Mouse (Mus musculus): ENCODE results near the gene Mthfd2l. TPM values are rescaled to one million over a fixed set of nuclear protein-coding genes. Genes with fewer than 3 reads are reported as not detected.

Gene Mthfd2l
- polyA plus RNA-seq, 1 experiment from 2014 or later = 30.6 TPM

DNA sequence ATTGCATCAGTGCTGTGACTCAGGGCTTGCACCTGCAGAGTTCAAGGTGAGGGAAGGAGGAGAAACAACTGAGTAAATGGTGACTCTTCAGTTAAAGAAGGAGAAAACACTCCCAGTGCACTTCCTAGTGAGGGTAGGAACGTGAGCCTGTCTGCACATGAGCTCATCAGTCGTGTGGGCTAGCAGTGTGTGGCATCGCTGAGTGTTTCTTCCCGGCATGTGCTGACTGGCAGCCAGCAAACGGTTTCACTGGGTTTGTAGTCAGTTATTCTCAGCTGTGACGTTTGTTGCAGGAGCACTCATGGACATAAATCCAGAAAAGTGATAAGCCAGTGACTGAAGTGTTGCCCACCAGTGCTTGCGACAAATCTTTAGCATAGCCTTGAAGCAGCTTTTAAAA, 49.4 kb downstream of the Mthfd2l start:
- ATAC-seq (no peak), DNase-seq (ENCODE audit: low read depth, low spot score) (no peak)
- POLR2A ChIA-PET = no interaction called here
- CTCF ChIA-PET = interaction anchor here (1.4 to 2.1 kb wide), 4 partner anchors 8 to 58 kb away, joined by 3 to 9 read pairs (median 6); no protein-coding TSS in a partner anchor
- no peaks in the 10 kb centered on the region for H3K27me3 ChIP-seq
- no peak for TF ChIP-seq CTCF (IDR thresholded peaks at IDR 0.05)
- in situ Hi-C loops (cut with MboI; ENCODE audit: low pct_unique_long_range_greater_than_20kb) = no loop called here

DNA sequence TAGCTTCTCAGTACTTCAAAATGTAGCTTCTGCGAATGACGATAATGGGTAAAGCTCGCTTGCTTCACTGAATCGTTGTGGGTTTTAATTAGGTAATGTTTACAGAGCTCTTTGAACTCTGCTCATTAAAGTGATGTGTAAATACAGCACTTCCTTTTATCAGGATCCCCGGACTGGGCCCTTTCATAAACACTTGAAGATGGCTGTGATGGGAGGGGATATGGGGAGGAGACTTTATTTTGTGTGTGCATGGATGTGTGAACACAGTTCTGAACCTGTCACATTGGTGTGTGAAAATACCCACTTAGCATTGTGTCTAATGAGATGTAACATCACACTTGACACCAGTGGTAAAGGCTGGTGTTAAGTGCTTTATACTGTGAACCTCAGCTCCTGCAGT, 56.7 kb downstream of the Mthfd2l start:
- H3K27me3 ChIP-seq = no peaks in the 10 kb centered on the region
- in situ Hi-C loops (cut with MboI; ENCODE audit: low pct_unique_long_range_greater_than_20kb) = no loop called here
- ATAC-seq = no peak
- no peak for TF ChIP-seq CTCF (IDR thresholded peaks at IDR 0.05)
- DNase-seq (ENCODE audit: low read depth, low spot score) = no peak
- ChIA-PET POLR2A (no interaction called here), CTCF (interaction anchor here (0.9 to 1.7 kb wide), 8 partner anchors 10 to 320 kb away, joined by 3 to 6 read pairs (median 4); no protein-coding TSS in a partner anchor)

DNA sequence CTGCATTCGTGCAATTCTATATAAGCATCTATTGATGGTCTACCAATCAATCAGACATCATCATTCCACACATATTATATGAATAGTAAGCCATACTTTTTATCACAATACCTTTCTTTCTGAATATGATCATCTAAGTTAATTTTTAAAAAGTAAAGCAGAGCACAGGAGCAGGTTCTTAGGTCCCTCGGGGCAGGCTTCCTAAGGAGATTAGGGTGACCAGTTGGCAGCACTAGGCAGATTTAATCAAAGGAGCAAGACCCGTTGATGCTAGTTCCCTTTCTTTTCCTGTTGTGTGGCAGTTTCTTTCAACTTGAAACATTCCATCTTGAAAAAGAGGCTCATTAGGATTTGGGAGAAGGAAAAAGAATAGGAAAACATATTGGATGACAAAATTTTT, 57.2 kb downstream of the Mthfd2l start:
- ATAC-seq (no peak), DNase-seq (ENCODE audit: low read depth, low spot score) (no peak)
- no peak for TF ChIP-seq CTCF (IDR thresholded peaks at IDR 0.05)
- ChIA-PET POLR2A (no interaction called here), CTCF (interaction anchor here (1.4 to 1.9 kb wide), 4 partner anchors 8 to 40 kb away, joined by 4 to 8 read pairs (median 5); no protein-coding TSS in a partner anchor)
- H3K27me3 ChIP-seq = no peaks in the 10 kb centered on the region
- in situ Hi-C loops (cut with MboI; ENCODE audit: low pct_unique_long_range_greater_than_20kb) = no loop called here

GRCm38 (mm10) chr5:90988592-90988991, 57.7 kb downstream of the Mthfd2l start:
- POLR2A ChIA-PET = no interaction called here
- CTCF ChIA-PET = interaction anchor here (0.8 to 1.9 kb wide), 3 partner anchors 8 to 21 kb away, joined by 3 to 8 read pairs (median 5); no protein-coding TSS in a partner anchor
- ATAC-seq (no peak), DNase-seq (ENCODE audit: low read depth, low spot score) (no peak)
- H3K27me3 ChIP-seq = no peaks in the 10 kb centered on the region
- in situ Hi-C loops (cut with MboI; ENCODE audit: low pct_unique_long_range_greater_than_20kb) = no loop called here
- TF ChIP-seq CTCF (IDR thresholded peaks at IDR 0.05) = no peak

GRCm38 (mm10) chr5:90999942-91000341, 69.0 kb downstream of the Mthfd2l start:
- ATAC-seq (no peak), DNase-seq (ENCODE audit: low read depth, low spot score) (no peak)
- no peak for TF ChIP-seq CTCF (IDR thresholded peaks at IDR 0.05)
- POLR2A ChIA-PET = no interaction called here
- CTCF ChIA-PET = interaction anchor here (1.0 to 2.4 kb wide), 5 partner anchors 12 to 23 kb away, joined by 3 to 12 read pairs (median 5); no protein-coding TSS in a partner anchor
- in situ Hi-C loops (cut with MboI; ENCODE audit: low pct_unique_long_range_greater_than_20kb) = no loop called here
- no peaks in the 10 kb centered on the region for H3K27me3 ChIP-seq

- in situ Hi-C loops (cut with MboI; ENCODE audit: low pct_unique_long_range_greater_than_20kb) = no loop called here
These were observed 84.3 kb downstream of the Mthfd2l start for GRCm38 (mm10) chr5:91015216-91015615.

GRCm38 (mm10) chr5:91023114-91023513, 92.2 kb downstream of the Mthfd2l start:
- CTCF ChIA-PET = interaction anchor here (1.7 kb wide), 1 partner anchor 8 kb away, joined by 4 read pairs; no protein-coding TSS in a partner anchor
- in situ Hi-C loops (cut with MboI; ENCODE audit: low pct_unique_long_range_greater_than_20kb) = no loop called here
- POLR2A ChIA-PET = no interaction called here

More at GRCm38 (mm10) chr5:91015216-91015615, 84.3 kb downstream of the Mthfd2l start:
- no peak for DNase-seq (ENCODE audit: low read depth, low spot score)
- H3K27me3 ChIP-seq = no peaks in the 10 kb centered on the region
- POLR2A ChIA-PET = no interaction called here
- no peak for TF ChIP-seq CTCF (IDR thresholded peaks at IDR 0.05)
- CTCF ChIA-PET = interaction anchor here (1.4 kb wide), 1 partner anchor 15 kb away, joined by 3 read pairs; no protein-coding TSS in a partner anchor
- no peak for ATAC-seq

DNA sequence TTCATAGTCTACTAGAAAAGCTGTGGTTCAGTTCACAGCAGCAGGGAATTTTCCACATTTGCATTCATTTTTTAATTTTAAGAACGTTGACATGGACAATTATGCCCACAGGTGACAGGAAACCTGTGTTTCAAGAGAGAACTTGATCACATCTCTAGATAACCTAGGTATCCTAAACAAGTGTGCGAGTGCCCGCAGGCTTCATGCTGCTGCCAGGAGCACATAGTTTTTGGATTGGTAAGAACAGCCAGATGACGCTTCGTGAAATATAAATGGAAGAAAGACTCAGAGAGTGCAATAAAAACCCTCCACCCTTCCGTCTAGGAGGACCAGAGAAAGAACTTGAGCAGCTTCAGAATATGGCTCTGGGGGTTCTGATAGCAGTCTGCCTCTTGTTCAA, 96.2 kb downstream of the Mthfd2l start, which contains the start of gene Epgn:
TSS of gene Epgn (plus strand) at position 301 of the 400 bp plus-strand sequence.
- H3K27me3 ChIP-seq = peaks cover 6% of the 10 kb centered on the region
- no peak for ATAC-seq
- ChIA-PET CTCF (no interaction called here), POLR2A (interaction anchor here (0.8 kb wide), 1 partner anchor 23 kb away, joined by 3 read pairs; no protein-coding TSS in a partner anchor)
- DNase-seq (ENCODE audit: low read depth, low spot score) = no peak
- TF ChIP-seq CTCF (IDR thresholded peaks at IDR 0.05) = no peak
- in situ Hi-C loops (cut with MboI; ENCODE audit: low pct_unique_long_range_greater_than_20kb) = no loop called here

More at GRCm38 (mm10) chr5:91023114-91023513, 92.2 kb downstream of the Mthfd2l start:
- ATAC-seq = no peak
- no peak for TF ChIP-seq CTCF (IDR thresholded peaks at IDR 0.05)
- H3K27me3 ChIP-seq = peaks cover 6% of the 10 kb centered on the region
- no peak for DNase-seq (ENCODE audit: low read depth, low spot score)

GRCm38 (mm10) chr5:91027840-91028239, 96.9 kb downstream of the Mthfd2l start:
- in situ Hi-C loops (cut with MboI; ENCODE audit: low pct_unique_long_range_greater_than_20kb) = no loop called here
- POLR2A ChIA-PET = no interaction called here

DNA sequence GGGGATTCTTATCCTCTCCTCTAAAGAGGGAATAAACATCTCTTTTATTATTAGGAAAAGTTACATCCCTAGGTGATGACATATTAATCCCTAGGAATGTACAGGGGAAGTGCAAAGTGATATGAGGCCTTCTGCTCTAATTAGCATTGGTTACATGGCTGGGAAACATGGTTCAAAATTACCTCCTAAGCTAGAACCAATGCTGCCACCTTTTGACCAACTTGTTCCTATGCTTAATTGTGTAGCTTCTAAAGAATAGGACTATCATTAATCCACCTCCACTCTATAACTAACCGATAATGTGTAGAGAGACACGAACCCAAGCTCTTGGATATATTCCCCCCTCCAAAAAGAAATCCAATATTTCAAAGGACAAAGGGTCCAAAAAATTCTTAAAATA, 99.7 kb downstream of the Mthfd2l start:
- POLR2A ChIA-PET = interaction anchor here (0.6 kb wide), 1 partner anchor 323 kb away, joined by 4 read pairs; no protein-coding TSS in a partner anchor
- DNase-seq (ENCODE audit: low read depth, low spot score) = no peak
- ATAC-seq = no peak
- CTCF ChIA-PET = interaction anchor here (0.7 to 2.1 kb wide), 10 partner anchors 8 to 79 kb away, joined by 3 to 14 read pairs (median 4); partner anchors contain the start of gene Ereg
- H3K27me3 ChIP-seq = peaks cover 6% of the 10 kb centered on the region
- in situ Hi-C loops (cut with MboI; ENCODE audit: low pct_unique_long_range_greater_than_20kb) = loop anchor here (5.0 kb wide), 1 partner anchor 52 kb away; no protein-coding TSS in a partner anchor
- peak; percentile 33 for TF ChIP-seq CTCF (IDR thresholded peaks at IDR 0.05)

More at GRCm38 (mm10) chr5:91027840-91028239, 96.9 kb downstream of the Mthfd2l start:
- no peak for TF ChIP-seq CTCF (IDR thresholded peaks at IDR 0.05)
- peaks cover 6% of the 10 kb centered on the region for H3K27me3 ChIP-seq
- DNase-seq (ENCODE audit: low read depth, low spot score) = no peak
- no peak for ATAC-seq
- CTCF ChIA-PET = interaction anchor here (1.2 to 1.4 kb wide), 3 partner anchors 41 to 280 kb away, joined by 4 read pairs; no protein-coding TSS in a partner anchor

- no peak for DNase-seq (ENCODE audit: low read depth, low spot score)
These were observed 104.4 kb downstream of the Mthfd2l start for GRCm38 (mm10) chr5:91035341-91035740.

More at GRCm38 (mm10) chr5:91035341-91035740, 104.4 kb downstream of the Mthfd2l start:
- TF ChIP-seq CTCF (IDR thresholded peaks at IDR 0.05) = no peak
- in situ Hi-C loops (cut with MboI; ENCODE audit: low pct_unique_long_range_greater_than_20kb) = loop anchor here (5.0 kb wide), 2 partner anchors 58 to 272 kb away; no protein-coding TSS in a partner anchor
- POLR2A ChIA-PET = no interaction called here
- no peak for ATAC-seq
- CTCF ChIA-PET = interaction anchor here (0.8 to 2.9 kb wide), 7 partner anchors 8 to 273 kb away, joined by 3 to 14 read pairs (median 4); no protein-coding TSS in a partner anchor
- H3K27me3 ChIP-seq = no peaks in the 10 kb centered on the region
